Mouse (Mus musculus): ENCODE measurements around the gene Zfand2b.

Gene Zfand2b

DNA sequence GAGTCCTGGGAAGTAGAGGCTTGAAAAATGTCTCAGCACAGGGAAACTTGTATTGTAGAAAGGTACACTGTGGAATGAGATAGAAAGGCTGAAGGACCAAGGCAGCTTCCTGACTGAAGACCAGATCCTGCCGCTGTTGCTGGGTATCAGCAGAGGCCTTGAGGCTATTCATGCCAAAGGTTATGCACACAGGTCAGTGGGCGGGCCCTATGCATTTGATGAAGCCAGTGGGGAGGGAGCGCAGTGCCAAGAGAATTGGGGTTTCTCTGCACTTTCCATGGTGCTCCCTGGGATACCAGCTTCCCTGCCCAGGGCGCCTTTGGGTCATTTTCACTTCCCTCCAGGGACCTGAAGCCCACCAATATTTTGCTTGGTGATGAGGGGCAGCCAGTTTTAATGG, 44.1 kb downstream of the Zfand2b start:
- DNase-seq (ENCODE audit: low read depth, low spot score): no peak

DNA sequence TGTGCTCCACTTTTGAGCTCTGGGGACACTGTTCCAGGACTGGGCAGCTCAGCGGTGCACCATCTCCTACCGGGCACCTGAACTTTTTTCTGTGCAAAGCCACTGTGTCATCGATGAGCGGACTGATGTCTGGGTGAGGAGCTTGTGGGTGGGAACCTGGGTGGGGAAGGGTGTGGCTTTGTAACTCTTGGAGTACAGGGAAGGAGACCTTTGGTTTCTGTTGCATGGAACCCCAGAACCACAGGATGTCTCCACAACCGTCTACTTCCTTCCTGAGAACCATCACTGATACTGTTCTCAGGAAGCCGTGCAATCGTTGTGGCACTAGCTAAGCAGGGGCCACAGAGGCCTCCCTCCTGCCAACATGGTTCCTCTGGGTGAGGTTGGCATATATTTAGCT, 44.6 kb downstream of the Zfand2b start:
- no peak for DNase-seq (ENCODE audit: low read depth, low spot score)

DNA sequence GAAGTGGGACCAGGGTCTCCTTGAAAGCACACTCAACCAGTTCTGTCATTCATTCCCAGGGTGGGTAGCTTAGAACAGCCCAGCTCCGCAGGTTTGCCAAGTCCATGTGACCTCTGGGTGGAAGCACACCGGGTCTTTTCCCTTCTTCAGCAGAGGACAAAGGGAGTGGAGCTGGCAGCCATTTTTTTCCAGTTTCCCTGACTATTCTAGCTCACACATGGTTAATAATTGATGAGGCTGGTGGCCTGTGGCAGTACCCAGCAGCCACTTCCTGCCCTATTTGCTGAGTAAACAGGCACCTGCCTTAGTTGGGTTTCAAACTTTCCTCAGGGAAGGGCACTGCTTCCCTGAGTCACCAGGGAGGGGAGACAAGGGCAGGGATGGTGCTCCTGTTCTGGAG, 46.0 kb downstream of the Zfand2b start:
- DNase-seq (ENCODE audit: low read depth, low spot score): no peak

DNA sequence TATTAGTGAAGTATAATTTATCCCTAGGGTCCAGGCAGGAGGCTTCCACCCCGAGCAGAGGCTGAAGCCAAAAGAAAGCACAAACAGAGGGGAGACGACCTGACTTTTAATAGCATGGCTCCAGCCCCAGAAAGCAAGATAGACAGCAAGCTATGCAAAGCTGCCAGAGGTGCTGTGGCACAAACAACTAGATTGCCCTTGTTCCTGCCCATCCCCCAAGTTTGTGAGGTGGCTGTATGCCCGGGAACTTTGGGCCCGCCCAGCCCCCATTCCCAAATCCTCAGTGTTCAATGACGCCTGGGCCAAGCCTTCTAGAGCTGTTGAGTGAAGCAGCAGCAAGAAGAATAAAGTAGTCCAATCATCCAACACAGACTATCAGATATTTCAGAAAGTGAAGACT, 46.4 kb downstream of the Zfand2b start:
- no peak for DNase-seq (ENCODE audit: low read depth, low spot score)

DNA sequence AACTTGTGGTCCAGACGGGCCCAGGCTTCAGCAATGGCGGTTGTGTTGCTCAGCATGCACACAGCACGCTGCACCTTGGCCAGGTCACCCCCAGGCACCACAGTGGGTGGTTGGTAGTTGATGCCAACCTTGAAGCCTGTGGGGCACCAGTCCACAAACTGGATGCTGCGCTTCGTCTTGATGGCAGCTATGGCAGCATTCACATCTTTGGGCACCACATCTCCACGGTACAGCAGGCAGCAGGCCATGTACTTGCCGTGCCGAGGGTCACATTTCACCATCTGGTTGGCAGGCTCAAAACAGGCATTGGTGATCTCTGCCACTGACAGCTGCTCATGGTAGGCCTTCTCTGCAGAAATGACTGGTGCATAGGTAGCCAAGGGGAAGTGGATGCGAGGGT, 47.3 kb downstream of the Zfand2b start:
- DNase-seq (ENCODE audit: low read depth, low spot score): no peak

DNA sequence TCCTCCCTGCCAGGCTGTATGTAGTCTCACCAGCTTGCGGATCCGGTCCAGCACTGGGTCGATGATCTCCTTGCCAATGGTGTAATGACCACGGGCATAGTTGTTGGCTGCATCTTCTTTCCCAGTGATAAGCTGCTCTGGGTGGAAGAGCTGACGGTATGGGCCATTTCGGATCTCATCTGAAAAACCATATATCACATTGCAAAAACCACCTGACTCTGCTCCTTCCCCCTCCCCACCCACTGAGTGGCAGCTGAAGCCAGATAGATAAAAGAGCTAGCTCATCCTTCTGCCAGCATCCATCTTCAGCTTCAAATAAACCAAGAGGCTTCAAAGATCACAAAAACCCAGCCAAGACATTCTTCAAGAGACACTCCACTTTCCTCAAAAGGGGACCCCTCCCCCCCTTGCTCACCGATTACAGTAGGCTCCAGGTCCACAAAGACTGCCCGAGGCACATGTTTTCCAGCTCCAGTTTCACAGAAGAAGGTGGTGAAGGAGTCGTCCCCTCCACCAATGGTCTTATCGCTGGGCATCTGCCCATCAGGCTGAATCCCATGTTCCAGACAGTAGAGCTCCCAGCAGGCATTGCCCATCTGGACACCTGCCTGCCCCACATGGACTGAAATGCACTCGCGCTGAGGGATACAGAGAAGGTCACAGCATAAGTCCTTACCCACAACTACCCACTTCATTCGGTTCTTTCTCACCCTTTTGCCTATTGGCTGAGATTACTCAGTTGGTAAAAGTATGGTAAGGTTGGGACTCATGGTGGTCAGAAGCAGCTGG, 48.5 kb downstream of the Zfand2b start:
- DNase-seq (ENCODE audit: low read depth, low spot score): no peak

DNA sequence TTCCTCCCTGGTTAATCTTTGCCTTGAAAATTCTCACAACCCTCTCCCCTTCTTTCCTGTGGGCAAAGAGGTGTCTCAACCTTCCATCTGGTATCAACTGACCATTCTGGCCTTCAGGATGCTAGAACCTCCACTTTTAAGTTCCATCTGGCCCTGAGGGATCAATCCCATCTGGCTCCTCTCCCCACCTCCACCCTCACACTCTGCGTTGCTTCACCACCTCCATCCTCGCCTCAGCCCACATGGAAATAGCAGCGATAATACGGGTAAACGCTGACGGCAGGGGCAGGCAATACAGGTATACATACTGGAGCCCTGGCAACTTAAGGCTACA, 49.4 kb downstream of the Zfand2b start:
- DNase-seq (ENCODE audit: low read depth, low spot score): no peak

DNA sequence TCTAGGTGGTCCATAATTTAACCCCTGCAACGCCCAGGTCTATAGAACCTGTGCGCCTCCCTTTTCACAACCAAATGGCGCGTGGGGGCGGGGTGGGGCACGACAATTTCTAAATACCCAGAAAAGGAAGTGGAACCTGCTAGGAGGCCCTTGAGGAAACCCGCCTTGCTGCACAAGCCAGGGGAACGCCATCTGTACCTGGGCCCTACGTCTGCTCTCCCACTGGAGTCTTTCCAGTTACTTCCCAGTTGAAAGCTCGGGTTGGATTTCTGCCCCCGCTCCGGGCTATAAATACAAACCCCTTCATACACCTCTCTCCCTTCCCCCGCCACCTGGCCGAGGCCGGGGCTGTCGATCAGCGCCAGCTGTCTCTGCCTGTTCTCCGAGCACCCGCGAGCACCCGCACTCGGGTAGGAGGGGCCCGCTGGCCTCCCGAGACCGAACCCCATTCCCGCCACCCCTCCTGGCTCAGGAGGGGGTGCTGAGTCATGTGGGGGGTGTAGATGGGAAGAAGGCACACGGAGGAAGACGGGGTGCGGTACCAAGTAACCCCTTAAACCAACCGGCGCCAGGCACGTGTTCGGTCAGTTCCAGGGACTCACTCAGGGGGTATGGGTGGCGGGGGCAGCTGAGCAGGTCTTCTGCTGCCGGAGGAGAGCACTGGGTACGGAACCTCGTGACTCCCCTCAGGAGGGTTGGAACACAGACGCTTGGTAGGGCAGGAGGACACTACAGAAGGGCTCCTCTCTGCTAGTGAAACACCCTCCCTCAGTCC, 50.0 kb downstream of the Zfand2b start:
- DNase-seq (ENCODE audit: low read depth, low spot score): no peak

DNA sequence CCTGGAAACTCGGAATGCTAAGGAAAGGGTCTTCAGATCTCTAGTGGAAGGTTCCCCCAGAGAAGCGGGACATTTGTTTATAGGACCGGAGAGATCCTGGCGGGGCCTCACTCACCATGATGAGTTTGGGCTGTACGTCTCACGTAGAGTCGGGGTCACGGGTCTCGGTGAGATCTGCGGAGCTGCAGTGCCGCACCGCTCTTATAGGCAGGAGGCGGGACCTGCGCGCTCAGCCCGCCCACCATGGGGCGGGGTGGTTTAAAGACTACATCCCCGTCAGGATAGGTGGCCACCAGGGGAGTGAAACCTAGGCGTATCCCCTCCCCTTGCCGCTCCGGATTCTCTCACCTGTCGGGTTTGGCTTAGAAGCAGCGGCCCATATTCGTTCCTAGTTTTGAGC, 50.6 kb downstream of the Zfand2b start:
- DNase-seq (ENCODE audit: low read depth, low spot score): peak; percentile 78

DNA sequence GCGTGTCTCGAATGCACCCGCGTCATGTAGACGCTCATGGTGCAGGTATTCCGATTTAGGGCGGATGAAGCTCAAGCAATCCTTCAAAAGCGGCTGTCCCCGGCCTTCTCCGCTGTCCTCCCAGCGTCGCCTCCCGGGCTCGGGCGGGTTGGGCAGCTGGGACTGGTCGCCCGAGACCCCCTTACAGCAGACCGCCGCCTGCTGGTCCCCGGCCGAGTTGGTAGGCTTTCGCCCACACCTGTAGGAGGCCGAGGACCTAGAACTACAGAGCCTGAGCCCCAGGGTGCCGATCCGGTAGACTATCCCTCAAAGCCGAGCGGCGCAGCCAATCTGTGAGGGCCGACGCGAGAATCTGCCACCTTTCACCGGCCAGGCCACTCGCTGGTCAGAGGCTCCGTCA, 51.1 kb downstream of the Zfand2b start, which contains the start of gene Tuba4a:
TSS of gene Tuba4a (minus strand) at position 335 of the 400 bp plus-strand sequence.
- DNase-seq (ENCODE audit: low read depth, low spot score): no peak
